Mouse (Mus musculus): ENCODE data around the gene Nectin3.

GRCm38 (mm10) chr16:46487436-46488097, 10.8 kb downstream of the Nectin3 start:
- peak; percentile 42 for TF ChIP-seq CTCF (conservative IDR thresholded peaks at IDR 0.05; ENCODE audit: low read length)
- no peak for TF ChIP-seq NANOG (IDR thresholded peaks at IDR 0.05; ENCODE audit: borderline replicate concordance, low read length)
- no peak for TF ChIP-seq POU5F1 (IDR thresholded peaks at IDR 0.05; ENCODE audit: borderline replicate concordance, low read length)
